Mouse (Mus musculus): ENCODE data around the gene Trpm1.

GRCm38 (mm10) chr7:64239806-64240315 is 86.2 kb downstream of the Trpm1 start:
- no peak for TF ChIP-seq CTCF (IDR thresholded peaks at IDR 0.05; ENCODE audit: borderline replicate concordance, insufficient read depth, low read length)
- TF ChIP-seq POLR2A (IDR thresholded peaks at IDR 0.05; ENCODE audit: low read depth, low read length), result no peak
